Mouse (Mus musculus): ENCODE data around the gene Map4k5.

Map4k5 gene

DNA sequence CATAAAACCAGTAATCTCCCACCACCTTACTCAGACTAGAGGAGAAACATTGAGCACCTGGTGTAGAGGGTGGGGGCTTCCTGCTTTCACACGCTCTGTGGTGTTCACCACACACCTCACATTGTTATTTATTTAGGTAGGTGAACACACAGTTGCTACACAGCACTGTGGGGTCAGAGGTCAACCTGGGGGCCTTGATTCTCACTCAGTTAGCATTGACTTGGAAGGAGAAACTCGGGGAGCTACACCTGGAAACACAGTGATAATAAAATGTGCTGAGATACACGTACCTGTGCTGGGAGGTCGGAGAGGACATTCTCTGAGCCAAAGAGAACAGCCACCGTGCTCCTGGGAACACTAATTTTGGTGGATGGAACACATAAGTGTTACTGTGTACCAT lies 104.6 kb downstream of the Map4k5 start:
- no peak for DNase-seq (ENCODE audit: low spot score)

DNA sequence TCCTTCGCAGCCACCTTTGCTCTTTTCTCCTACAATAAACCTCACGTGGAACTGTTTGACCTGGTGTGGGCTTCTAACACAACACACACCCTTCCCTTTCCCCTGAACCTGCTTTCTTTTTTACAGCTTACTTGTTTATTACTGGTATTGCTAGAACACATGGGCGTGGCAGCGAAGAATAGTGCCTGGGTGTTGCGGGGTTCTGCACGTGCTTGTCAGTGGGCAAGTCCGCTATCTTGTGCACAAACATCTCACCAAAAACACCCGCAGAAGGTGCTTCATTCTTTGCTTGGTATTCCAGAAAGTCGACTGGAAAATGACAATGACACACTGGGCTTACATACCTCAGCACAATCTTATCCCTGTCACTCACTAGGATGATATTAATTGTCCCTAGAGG lies 107.5 kb downstream of the Map4k5 start:
- DNase-seq (ENCODE audit: low spot score): no peak

DNA sequence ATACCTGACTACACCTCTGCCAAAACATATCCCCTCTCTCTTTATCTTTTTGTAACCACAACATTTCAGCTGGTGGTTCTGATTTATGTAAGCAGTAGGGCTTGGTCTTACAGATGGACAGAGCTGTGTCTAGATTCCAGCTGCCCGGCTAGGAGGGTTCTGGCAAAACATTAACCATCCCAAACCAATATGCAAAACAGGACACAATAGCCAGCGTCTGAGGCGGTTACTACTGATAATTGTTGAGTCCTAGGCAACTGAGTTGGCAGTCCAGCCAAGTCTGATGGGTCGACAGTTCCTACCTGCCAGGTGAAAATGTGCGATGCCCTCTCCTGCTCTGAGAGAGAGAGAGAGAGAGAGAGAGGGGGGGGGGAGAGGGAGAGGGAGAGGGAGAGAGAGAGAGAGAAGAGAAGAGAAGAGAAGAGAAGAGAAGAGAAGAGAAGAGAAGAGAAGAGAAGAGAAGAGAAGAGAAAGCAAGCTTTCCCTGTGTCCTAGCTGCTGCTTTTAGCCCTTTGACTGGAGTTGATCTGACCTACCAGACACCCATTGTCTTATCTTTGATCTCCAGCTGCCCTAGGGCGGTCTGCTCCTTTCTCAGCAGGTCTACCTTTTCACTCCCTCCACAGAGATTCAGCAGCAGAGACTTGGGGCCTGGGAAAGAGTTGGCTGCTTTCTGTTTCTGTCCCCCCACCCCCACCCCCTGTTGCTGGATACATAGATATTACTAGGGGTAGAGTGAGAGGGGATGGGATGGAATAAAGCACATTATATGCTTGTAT lies 109.6 kb downstream of the Map4k5 start:
- no peak for DNase-seq (ENCODE audit: low spot score)

DNA sequence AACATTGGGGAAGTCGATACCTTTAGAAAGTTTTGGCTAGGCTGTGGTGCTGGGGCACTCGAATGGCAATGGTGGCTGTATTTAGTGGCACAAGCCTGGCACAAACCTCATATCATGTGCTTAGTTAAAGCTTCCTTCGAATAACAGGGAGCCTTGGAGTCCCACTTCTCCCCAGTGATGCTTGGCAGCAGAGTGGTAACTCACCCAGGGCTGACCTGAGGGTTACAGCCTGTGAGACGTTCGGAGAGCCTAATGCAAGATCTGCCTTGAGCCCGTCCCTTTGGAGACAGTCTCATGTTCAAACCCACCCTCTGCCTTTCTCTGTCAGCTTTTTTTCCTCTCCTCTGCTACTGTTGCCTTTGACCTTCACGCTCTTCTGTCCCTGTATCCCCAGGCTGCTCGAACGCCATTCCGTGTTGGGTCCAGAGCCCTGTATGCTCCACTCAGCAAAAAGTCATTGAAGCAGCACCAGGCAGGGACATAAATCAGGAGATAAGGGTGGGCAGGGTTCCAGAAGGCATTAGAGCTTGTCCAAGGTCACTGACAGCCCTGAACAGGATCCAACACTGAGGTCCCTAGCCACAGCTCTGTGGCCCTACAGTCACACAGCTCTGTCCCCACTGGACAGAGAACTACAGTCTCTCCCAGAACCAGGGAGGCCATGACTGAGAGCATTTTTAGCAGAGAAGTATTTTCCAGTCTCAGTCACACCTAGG lies 110.9 kb downstream of the Map4k5 start:
- no peak for DNase-seq (ENCODE audit: low spot score)

DNA sequence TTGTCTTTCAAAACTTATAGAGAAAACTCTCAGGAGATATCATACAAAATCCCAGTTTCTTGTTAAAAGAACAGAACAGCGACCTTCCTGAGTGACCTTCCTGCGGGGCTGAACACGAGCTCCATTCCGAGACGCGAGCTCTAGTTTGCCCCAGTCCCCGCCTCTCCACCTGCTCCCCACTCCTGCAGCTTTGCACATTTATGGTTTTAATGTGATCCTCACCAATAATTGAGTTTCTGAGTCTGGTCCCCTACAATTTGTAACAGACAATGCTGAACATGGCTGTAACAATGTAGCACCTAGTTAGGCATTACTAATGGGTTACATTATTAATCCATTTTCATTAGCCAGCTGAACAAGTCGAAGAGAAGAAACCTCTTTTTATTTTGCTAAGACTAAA lies 111.5 kb downstream of the Map4k5 start:
- DNase-seq (ENCODE audit: low spot score): no peak

DNA sequence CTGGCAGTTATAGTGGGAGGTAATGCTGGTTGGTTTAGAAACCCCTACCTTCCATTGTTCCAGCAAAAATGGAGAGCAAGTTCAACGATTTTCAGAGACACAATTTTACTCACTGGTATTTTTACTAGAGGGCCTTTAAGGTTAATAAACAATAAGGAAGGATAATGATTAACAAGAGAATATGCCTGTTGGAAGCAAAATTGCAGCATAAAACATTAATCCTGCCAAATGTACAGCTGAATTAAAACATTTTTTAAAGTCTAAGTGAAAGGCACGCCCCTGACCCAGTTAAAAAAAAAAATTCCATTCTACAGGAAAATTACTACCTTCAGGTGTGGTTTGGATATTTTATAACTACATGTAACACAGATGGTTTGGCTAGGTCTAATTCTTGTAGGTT lies 115.0 kb downstream of the Map4k5 start:
- DNase-seq (ENCODE audit: low spot score): no peak

DNA sequence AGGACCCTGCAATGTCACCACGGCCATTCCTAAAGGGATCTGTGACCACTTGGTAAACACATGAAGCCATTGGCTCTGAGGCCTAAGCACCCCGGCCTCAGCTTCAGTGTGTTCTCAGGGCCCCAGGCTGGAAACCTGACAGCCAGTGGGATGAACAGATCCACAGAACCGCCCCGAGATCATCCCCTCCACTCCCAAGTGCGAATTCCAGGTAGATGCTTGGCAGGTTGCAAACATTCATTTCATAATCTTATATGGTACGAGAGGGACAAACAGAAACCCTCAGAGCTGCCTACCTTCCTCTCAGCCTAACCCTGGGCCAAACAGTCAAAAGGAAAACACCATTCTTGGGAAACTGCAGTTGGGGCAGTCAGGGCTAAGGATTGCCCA lies 115.7 kb downstream of the Map4k5 start:
- no peak for DNase-seq (ENCODE audit: low spot score)

DNA sequence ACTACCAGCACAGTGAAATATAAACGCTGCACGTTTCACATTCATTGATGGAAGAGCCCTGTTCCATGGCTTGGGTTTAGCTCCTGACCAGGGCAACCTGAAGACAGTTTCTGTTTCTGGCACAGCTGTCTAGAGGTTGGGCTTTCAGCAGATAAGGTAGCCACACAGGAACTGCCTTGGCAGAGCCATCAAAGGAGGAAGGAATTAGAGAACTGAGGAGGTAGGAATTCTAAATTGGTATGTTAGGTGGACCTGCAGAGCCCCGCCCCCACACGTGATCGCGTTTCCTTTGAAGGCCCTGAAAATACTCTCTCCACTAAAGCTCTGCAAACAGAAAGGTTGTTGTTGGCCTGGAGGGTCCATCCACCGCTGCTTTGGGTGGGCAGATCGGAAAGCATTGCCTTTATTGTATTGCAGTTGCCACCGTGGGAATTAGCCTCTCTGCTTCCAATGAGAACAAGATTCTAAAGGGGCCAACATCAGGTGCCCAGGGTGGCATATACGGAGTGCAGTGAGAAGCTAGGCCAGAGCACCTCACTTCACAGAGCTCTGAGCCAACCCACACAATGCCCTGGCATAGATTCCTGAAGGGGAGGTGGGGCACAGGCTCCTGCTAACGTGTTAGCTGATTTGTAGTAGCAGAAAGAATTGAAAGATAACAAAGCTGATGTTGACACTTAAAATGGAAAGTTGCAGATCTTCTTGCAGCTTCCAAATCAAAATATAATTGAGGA lies 116.2 kb downstream of the Map4k5 start:
- DNase-seq (ENCODE audit: low spot score): no peak

DNA sequence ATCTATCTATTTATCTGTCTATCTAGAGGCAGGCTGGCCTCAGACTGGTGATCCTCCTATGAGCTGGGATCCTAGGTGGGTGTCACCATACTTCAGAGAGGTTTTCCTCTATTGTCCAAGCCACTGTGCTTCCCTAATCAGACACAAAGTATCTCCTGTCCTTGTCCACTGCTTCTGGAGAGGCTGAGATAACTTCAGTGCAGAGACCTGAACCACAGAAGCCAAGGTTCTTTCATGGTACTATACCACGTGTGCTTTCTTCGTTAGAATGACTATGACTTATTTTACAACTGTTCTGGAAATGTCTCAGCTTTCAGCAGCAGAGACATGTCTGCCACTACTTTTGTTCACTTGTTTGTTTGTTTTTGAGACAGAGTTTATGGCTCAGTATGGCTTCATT lies 124.2 kb downstream of the Map4k5 start:
- no peak for DNase-seq (ENCODE audit: low spot score)

DNA sequence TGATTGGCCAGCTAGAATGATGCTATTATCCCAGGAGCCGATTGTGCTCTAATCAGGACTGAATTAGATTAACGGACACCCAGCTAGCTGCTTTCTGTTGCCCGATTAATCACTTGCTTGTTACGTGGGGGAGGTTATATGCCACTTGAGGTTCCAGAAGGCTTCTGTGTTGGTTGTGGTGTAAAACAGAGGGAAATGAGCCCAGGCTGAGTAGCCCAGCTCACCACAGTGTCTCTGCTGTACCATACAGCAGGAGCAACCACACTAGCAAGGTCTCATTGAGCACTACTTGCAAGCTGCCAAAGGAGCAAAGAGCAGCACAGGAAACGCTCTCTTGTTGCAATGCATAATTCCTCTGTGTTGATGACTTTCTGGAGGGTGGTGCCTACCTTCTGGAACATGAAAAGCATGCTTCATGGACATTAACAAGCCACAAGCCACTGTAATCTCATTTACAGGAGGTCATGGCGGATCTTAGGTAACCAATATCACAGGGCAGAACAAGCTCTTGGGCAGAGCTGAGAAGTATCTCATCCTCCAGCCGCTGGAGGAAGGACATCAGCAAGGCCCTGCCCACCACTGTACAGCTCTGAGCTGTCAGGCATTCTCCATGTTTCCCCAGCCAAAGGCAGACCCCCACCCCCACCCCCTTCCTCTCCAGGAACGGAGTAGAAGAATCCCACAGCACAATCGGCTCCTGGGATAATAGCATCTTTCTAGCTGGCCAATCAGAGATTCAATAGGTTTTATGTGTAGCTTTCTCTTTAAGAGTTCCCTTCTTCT lies 125.3 kb downstream of the Map4k5 start:
- DNase-seq (ENCODE audit: low spot score): no peak

DNA sequence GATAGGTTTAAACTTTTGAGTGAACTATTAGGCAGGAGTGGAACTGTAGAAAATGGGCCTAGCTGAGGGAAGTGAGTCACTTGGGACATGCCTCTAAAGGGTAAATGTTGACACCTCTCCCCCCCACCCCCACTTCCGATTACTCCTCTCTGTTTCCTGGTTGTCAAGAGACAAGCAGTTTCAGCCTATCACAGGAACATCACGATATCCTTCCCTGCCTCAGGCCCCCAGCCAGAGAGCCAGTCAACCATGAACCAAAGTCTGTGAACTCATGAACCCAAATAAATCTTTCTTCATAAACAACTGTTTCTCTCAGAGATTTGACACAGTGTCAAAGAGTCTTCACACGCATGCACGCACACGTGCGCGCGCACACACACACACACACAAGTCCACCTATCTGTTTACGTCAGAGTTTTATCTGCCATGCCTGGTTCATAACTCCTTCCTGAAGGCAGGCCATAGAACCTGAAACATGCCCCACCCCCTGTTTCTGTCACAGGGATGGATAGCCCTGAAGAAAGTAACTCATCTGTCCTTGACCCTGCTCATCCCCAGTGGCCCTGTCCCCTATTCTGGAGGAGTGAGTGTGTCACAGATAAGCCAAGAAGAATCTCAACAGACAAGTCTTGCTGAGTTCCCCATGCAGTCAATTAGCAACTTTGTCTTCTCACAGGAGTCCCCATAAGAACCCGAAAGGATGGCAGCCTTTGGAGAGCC lies 126.7 kb downstream of the Map4k5 start:
- no peak for DNase-seq (ENCODE audit: low spot score)

DNA sequence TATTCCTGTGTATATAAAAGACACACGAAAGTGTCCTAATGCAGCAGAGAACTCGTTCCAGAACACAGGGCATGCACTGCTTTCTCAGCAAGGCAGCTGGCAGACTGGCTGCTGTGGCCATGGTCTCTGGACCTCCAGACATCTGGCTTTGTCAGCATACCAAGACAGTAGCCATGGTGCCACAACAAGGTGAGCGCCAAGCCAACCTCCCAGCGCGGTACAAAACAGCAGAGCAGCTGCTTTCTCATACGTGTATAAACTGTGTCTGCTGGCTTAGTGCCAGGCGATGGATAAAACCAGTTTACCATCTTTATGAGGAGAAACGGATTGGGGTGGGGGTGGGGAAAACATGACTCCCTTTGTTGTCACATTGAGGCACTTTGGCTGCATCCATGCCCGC lies 127.5 kb downstream of the Map4k5 start:
- DNase-seq (ENCODE audit: low spot score): no peak

DNA sequence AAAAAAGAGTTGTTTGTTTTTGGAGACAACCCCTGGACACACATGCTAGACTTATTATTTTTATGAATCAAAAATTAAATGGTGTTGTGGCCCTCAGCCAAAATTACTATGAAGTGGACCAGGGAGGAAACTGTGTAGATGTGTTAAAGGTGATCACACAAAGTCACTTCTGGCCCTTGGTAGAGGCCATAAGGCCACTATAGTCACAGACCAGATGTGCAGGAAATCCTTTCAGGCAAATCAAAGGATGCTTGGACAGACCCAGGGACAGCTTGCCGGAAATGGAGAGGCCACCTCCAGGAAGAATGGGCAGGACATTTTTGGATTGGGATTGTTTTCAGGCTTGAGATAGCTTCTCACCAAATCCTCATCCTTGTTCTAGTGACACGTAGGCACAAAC lies 131.4 kb downstream of the Map4k5 start:
- no peak for DNase-seq (ENCODE audit: low spot score)

DNA sequence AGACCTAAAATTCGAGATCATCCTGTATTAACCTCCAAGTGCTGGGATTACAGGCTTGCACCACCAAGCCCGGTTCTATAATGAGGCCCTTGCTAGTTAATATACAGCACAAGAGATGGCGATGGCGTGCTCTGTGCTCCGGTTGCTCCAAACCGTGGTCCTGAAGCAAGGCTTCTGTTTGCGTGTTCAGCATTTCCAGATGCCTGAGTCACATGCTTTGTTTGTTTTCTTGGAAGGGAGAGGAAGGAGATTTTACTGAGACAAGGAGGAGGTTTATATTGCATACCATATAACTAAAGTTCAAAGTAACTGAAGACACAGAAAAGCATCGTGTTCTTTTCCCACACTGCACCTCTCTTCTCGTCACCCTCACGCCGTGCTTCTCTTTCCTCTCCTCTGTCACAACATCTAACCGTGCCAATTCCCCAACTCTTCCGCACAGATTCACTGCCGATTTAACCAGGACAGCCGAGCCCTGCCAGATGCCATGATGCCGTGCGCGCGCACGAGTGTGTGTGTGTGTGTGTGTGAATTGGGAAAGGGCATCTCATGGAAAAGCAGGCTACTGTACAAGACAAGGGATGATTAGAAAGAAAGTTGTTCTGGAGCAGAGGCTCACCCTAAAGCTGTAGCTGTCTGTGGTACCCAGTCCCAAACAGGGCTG lies 132.1 kb downstream of the Map4k5 start:
- DNase-seq (ENCODE audit: low spot score): no peak

DNA sequence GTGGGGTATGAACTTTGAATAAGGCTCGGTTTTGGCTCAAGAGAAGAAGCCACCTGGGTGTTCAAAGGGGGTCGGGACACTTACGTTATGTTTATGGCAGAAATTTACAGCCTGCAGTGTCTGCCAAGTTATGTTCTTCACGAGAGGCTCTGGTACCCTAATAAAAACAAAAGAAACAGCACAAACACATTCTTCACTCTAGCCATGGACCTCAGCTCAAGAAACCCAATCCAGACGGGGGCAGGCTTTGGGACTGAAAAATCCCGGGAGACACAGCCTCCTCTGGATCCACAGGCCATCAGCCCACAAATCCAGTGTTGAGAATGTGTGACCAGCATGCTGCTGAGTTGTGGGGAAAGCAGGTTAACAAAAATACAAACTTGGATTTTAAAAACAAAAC lies 133.0 kb downstream of the Map4k5 start:
- DNase-seq (ENCODE audit: low spot score): no peak

DNA sequence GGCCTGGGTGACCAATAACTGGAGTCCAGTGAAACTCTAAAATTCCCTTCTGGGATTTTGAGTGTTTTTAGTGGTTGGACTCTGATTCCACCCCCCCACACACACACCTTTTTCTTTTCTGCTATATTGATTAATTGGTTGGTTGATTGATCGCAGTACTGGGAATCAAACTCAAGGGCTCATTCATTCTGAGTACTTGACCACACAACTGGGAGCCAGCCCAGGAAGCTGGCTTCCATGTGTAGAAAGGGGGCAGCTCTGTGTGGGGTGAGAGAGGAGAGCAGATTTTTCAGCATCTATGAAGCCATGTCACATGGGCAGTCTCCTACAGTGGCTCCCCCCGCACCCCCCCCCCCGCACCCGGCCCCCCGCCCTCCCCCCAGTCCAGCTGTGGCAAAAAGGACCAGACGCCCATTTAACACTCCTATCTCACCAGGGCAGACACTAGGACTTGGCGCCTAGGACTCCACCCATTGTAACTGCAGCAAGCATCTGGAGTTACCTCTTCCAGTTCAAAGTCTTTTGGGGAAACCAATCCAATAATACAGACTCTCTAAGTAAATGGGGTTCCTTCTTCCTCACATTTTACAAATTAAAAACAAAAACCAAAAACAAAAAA lies 133.6 kb downstream of the Map4k5 start:
- DNase-seq (ENCODE audit: low spot score): no peak

DNA sequence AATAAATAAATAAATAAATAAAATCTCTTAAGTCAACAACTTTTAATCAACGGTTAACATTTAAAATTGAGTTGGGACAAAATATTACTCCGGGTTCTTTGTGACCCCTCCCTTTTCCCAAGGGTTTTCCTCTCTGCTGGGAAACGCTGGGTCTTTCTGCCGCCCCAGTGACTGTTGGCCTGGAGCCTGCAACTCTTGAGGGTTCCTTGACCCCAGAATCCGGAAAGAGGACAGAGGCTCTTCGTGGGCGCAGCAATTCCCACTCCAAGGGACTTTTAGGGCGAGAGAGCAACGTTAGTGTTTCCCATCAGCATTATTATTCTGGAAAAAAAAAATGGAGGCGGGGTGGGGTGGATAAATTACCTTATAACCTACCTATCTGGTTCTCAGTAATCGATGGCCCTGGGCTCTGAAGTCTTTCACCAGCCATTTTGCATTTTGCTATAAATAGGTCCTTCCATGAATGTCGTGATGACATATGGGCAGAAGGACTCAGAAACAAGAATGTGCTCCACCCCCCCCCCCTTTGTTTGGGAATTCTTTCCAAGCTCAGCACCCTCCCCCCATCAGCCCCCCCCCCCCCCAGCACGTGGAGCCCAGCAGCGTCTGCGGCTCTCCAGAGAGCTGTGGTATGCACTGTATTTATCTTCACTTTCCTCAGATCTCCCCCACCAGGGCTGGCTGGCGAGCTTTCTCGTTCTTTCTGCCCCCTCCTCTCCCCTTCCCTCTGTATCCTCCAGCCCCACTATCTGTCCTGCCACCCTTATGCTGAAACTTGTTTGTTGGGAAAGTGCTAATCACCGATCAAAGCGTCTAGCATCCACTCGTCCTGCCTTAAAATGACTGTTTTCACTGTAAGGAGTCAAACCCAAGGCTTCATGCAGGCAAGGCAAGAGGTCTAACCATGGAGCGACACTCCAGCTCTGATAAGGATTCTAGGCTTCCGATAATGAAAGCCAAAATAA lies 134.5 kb downstream of the Map4k5 start:
- DNase-seq (ENCODE audit: low spot score): no peak

DNA sequence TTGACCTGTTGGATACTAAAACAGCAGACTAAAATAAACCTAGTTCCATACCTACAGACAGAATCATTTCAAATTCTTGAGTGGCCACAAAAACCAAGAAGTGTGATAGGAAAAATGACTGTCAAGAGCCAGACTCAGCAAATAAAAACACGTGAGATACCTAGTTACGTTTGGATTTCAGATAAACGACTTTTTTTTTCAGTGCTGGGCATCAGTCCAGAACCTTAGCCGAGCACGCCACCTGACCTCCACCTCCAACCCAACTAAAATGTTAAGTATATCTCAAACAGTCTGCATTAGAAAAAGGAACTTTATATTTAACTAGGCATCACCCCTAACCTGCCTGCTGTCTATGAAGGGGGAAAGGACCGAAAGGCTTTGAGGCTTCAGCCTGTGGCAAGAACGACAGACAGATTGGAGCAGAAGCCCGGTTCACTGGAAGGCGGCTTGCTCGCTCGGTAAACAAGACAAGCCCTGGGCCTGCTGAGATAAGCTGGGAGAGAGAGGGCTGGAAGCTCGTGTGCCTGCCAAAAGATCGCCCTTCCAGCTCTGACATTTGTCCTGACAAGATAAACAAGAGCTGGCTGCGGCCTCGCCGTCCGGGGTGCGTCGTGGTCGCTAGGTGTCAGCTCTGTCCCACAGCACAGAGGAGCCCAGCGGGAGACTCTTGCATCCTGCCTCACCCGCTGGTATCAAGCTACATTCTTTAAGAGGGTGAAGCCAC lies 135.4 kb downstream of the Map4k5 start:
- peak; percentile 52 for DNase-seq (ENCODE audit: low spot score)

DNA sequence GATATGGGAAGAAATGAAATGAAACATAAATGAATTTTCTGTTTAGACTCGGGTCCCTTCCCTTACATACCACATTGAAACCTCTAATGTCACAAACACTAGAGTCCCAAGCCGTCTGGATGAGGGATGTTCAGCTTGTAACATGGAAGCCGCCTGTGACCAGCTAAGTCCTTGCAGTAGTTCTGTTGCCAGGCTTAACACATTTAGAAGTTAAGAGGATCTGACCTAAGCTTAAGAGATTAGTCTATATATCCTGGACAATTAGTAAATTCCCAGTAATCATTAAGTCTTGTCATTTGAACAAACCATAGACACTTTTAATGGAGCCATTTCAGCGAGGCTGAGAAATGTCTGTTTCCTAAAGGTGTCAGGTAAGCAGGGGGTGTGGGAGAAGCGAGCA lies 137.0 kb downstream of the Map4k5 start:
- no peak for DNase-seq (ENCODE audit: low spot score)

Data from T-cell, adult 2 months (primary cell).